Comparison of ENCODE assay signal across 16 mouse cellular contexts in the genomic region with DNA sequence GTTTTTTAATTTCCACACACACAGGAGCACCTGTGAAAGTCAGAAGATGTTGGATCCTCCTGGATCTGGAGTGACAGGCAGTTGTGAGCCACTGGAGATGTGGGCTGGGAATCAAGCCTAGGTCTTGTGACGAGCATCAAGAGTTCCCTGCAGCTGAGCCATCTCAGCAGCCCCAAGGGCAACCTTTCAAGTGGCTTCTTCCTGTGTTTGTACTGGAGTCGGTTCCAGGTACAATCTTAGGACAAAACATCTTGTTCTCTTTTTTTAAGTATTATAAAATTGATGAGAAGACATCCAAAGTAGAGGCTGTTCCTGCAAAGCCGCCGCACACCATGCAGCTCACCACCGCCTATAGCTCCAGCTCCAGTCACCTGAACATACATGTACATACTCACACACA. TPM values are rescaled to one million over a fixed set of nuclear protein-coding genes. Genes with fewer than 3 reads are reported as not detected.
A peak's percentile ranks its signal among the peaks of the same experiment; 100 is the strongest.
DNase-seq lines count a peak whose midpoint lies in the region; ATAC-seq and TF ChIP-seq lines count a peak whose summit lies in the region.
"Had no signal": no experiment of that assay in that cellular context is flagged by ENCODE, and none has a peak within 500 bp of the region (broad histone marks: within the 10 kb centered on the region; RNA-seq: fewer than 3 reads in every experiment).

No protein-coding gene starts in this region.

- no peak for TF ChIP-seq CTCF in midbrain, postnatal 0 days (IDR thresholded peaks at IDR 0.05)
- TF ChIP-seq CTCF in MEL (IDR thresholded peaks at IDR 0.05 in 2 of 3, conservative IDR thresholded peaks at IDR 0.05 in 1 of 3; ENCODE audit: control insufficient read depth in 1 of 3, insufficient read depth in 1 of 3, low read depth in 2 of 3, low read length in 3 of 3, poor library complexity in 1 of 3, severe bottlenecking in 1 of 3), result no peak

- TF ChIP-seq POLR2A in MEL (IDR thresholded peaks at IDR 0.05; ENCODE audit: control insufficient read depth in 1 of 2, insufficient read depth in 1 of 2, low read depth in 1 of 2, low read length in 2 of 2, poor library complexity in 1 of 2), result no peak

- H3K4me1 ChIP-seq in hindbrain, embryonic 15.5 days (replicated peaks), result peaks cover 15% of the 10 kb centered on the region
- peaks cover 9% of the 10 kb centered on the region for H3K4me1 ChIP-seq in hindbrain, embryonic 12.5 days
- peaks cover 8% of the 10 kb centered on the region; the same call in 1 of the 2 replicates for H3K4me1 ChIP-seq in midbrain, embryonic 11.5 days (ENCODE audit: control insufficient read depth, insufficient read depth, low read length)
- peaks cover 6% of the 10 kb centered on the region; the same call in 1 of the 2 replicates for H3K4me1 ChIP-seq in midbrain, postnatal 0 days (ENCODE audit: insufficient read depth, low read length)
- peaks cover 0 to 5% of the 10 kb centered on the region in 2 experiments; a peak in 2 of 4 replicates for H3K4me1 ChIP-seq in MEL (ENCODE audit: control insufficient read depth in 1 of 2, insufficient read depth in 2 of 2, low read length in 2 of 2)

- no peak for ATAC-seq in hindbrain, embryonic 15.5 days (ENCODE audit: low FRiP score, low read depth)
- no peak for ATAC-seq in hindbrain, embryonic 12.5 days (ENCODE audit: low FRiP score)
- ATAC-seq in midbrain, embryonic 11.5 days (ENCODE audit: low FRiP score), result no peak
- no peak for ATAC-seq in midbrain, postnatal 0 days (ENCODE audit: low FRiP score)
- ATAC-seq: forebrain, embryonic 13.5 days; forebrain, postnatal 0 days had no signal

- no peaks in the 10 kb centered on the region for H3K36me3 ChIP-seq in hindbrain, embryonic 15.5 days
- no peaks in the 10 kb centered on the region for H3K36me3 ChIP-seq in hindbrain, embryonic 12.5 days
- no peaks in the 10 kb centered on the region for H3K36me3 ChIP-seq in midbrain, embryonic 11.5 days (ENCODE audit: control insufficient read depth, insufficient read depth, low read length)
- H3K36me3 ChIP-seq in midbrain, postnatal 0 days (ENCODE audit: insufficient read depth, low read length), result no peaks in the 10 kb centered on the region
- H3K36me3 ChIP-seq in MEL (ENCODE audit: control insufficient read depth in 1 of 2, insufficient read depth in 2 of 2, low read length in 2 of 2), result no peaks in the 10 kb centered on the region; a peak in 1 of 4 replicates
- H3K36me3 ChIP-seq: heart, embryonic 13.5 days; hindbrain, embryonic 13.5 days had no signal

- WGBS in hindbrain, embryonic 15.5 days, result 90% methylated on average over 5 of the region's 5 CpGs
- WGBS in hindbrain, embryonic 12.5 days, result 87% methylated on average over 5 of the region's 5 CpGs
- 90% methylated on average over 5 of the region's 5 CpGs for WGBS in midbrain, embryonic 11.5 days
- 89% methylated on average over 5 of the region's 5 CpGs for whole genome bisulfite sequencing in midbrain, postnatal 0 days

- H3K9me3 ChIP-seq in hindbrain, embryonic 15.5 days, result no peaks in the 10 kb centered on the region
- H3K9me3 ChIP-seq in hindbrain, embryonic 12.5 days (replicated peaks), result no peaks in the 10 kb centered on the region
- H3K9me3 ChIP-seq in midbrain, embryonic 11.5 days (ENCODE audit: control insufficient read depth, low read length), result no peaks in the 10 kb centered on the region
- no peaks in the 10 kb centered on the region for H3K9me3 ChIP-seq in midbrain, postnatal 0 days (ENCODE audit: low read length)
- H3K9me3 ChIP-seq in MEL (replicated peaks; ENCODE audit: insufficient read depth, low read length), result no peaks in the 10 kb centered on the region
- H3K9me3 ChIP-seq: forebrain, embryonic 13.5 days; heart, embryonic 13.5 days; hindbrain, embryonic 13.5 days had no signal

- no peak for TF ChIP-seq RAD21 in MEL (IDR thresholded peaks at IDR 0.05; ENCODE audit: low read depth, low read length)

- no peaks in the 10 kb centered on the region for H3K27me3 ChIP-seq in hindbrain, embryonic 15.5 days
- H3K27me3 ChIP-seq in hindbrain, embryonic 12.5 days, result no peaks in the 10 kb centered on the region
- H3K27me3 ChIP-seq in midbrain, embryonic 11.5 days (ENCODE audit: control insufficient read depth, insufficient read depth, low read length), result no peaks in the 10 kb centered on the region
- H3K27me3 ChIP-seq in midbrain, postnatal 0 days (ENCODE audit: insufficient read depth, low read length), result no peaks in the 10 kb centered on the region
- no peaks in the 10 kb centered on the region for H3K27me3 ChIP-seq in MEL (ENCODE audit: control insufficient read depth in 1 of 2, insufficient read depth in 2 of 2, low read length in 2 of 2)
- H3K27me3 ChIP-seq: forebrain, embryonic 13.5 days; heart, embryonic 13.5 days; hindbrain, embryonic 13.5 days had no signal

- no peak overlapping the region for H3K9ac ChIP-seq in hindbrain, embryonic 15.5 days
- H3K9ac ChIP-seq in hindbrain, embryonic 12.5 days, result no peak overlapping the region
- no peak overlapping the region for H3K9ac ChIP-seq in midbrain, embryonic 11.5 days (ENCODE audit: low read length)
- H3K9ac ChIP-seq in midbrain, postnatal 0 days (replicated peaks; ENCODE audit: low read length, poor library complexity, severe bottlenecking), result no peak overlapping the region
- peak overlapping the region; percentile 90 for H3K9ac ChIP-seq in MEL (ENCODE audit: control insufficient read depth, low read depth, low read length, poor library complexity, severe bottlenecking)
- H3K9ac ChIP-seq: forebrain, embryonic 13.5 days; forebrain, postnatal 0 days; heart, embryonic 13.5 days; hindbrain, embryonic 13.5 days had no signal

- no peaks in the 10 kb centered on the region; the same call in 1 of the 2 replicates for H3K79me2 ChIP-seq in MEL (ENCODE audit: control insufficient read depth, insufficient read depth, low read length, poor library complexity)

- TF ChIP-seq EP300 in MEL (IDR thresholded peaks at IDR 0.05; ENCODE audit: low read depth in 1 of 2, low read length in 2 of 2), result no peak

- no peak overlapping the region for H3K4me3 ChIP-seq in hindbrain, embryonic 15.5 days
- no peak overlapping the region for H3K4me3 ChIP-seq in hindbrain, embryonic 12.5 days
- H3K4me3 ChIP-seq in midbrain, embryonic 11.5 days (ENCODE audit: low read depth, low read length), result no peak overlapping the region
- H3K4me3 ChIP-seq in midbrain, postnatal 0 days (ENCODE audit: low read depth, low read length), result no peak overlapping the region
- H3K4me3 ChIP-seq in MEL (ENCODE audit: control insufficient read depth in 1 of 2, insufficient read depth in 1 of 2, low read depth in 2 of 2, low read length in 2 of 2), result peak overlapping the region; percentile 74 to 85; a peak in 3 of 4 replicates

- no peak overlapping the region for H3K27ac ChIP-seq in hindbrain, embryonic 15.5 days (replicated peaks)
- no peak overlapping the region for H3K27ac ChIP-seq in hindbrain, embryonic 12.5 days
- no peak overlapping the region for H3K27ac ChIP-seq in midbrain, embryonic 11.5 days (ENCODE audit: low read depth, low read length)
- H3K27ac ChIP-seq in midbrain, postnatal 0 days (ENCODE audit: low read depth, low read length), result no peak overlapping the region
- H3K27ac ChIP-seq in MEL (ENCODE audit: control insufficient read depth, low read depth, low read length), result no peak overlapping the region; the same call in 1 of the 2 replicates
- H3K27ac ChIP-seq: forebrain, embryonic 13.5 days; heart, embryonic 13.5 days; hindbrain, embryonic 13.5 days had no signal

- peak; percentile 81 for DNase-seq in midbrain, embryonic 11.5 days (ENCODE audit: low spot score, missing footprints)
- DNase-seq in midbrain, postnatal 0 days (ENCODE audit: low spot score), result no peak
- DNase-seq in MEL (ENCODE audit: low read depth, low spot score) (peak; percentile 30), ZHBTc4 (ENCODE audit: low read depth, low spot score) (peak; percentile 23)
- no peak for DNase-seq in yolk sac, embryonic 10.5 days (ENCODE audit: low spot score)
- DNase-seq: adrenal gland, postnatal 10 days; cerebellum, adult 11-12 months; cerebellum, postnatal 36 days; forebrain, postnatal 0 days; gastrocnemius, postnatal 14 days; heart, postnatal 36 days had no signal

- peak overlapping the region; percentile 68; the same call in 1 of the 2 replicates for H3K4me2 ChIP-seq in hindbrain, embryonic 15.5 days
- H3K4me2 ChIP-seq in hindbrain, embryonic 12.5 days (replicated peaks), result no peak overlapping the region
- H3K4me2 ChIP-seq in midbrain, embryonic 11.5 days, result no peak overlapping the region
- no peak overlapping the region for H3K4me2 ChIP-seq in midbrain, postnatal 0 days (ENCODE audit: low read depth, low read length, poor library complexity, severe bottlenecking)

TF ChIP-seq in MEL, 35 proteins besides CTCF, POLR2A, EP300 and RAD21:
- TF ChIP-seq USF1 (IDR thresholded peaks at IDR 0.05; ENCODE audit: low read depth, low read length) (no peak), ZC3H11A (IDR thresholded peaks at IDR 0.05; ENCODE audit: low read depth, low read length) (no peak), GATA1 (IDR thresholded peaks at IDR 0.05; ENCODE audit: low read depth, low read length) (no peak)

RNA-seq across cellular contexts. Expression of a gene that starts 2.1 kb away (rescaled TPM):
- polyA plus RNA-seq in hindbrain, embryonic 15.5 days (2015; fragmentation: Nextera tagmentation; extraction: Ambion mirVana), result 41.5 and 42.5 TPM in 2 replicates
- 43.3 and 45.1 TPM in 2 replicates for polyA plus RNA-seq in hindbrain, embryonic 12.5 days (2016; fragmentation: Nextera tagmentation; extraction: Ambion mirVana)
- polyA plus RNA-seq in midbrain, embryonic 11.5 days (2014; fragmentation: Nextera tagmentation; extraction: Ambion mirVana), result 63.8 and 66.2 TPM in 2 replicates
- total RNA-seq in midbrain, postnatal 0 days (2014; rRNA removed), result 28.6 and 32.5 TPM in 2 replicates
- 36.0 and 37.0 TPM in 2 replicates for polyA plus RNA-seq in midbrain, postnatal 0 days (2015; fragmentation: Nextera tagmentation; extraction: Ambion mirVana)
- total RNA-seq in MEL (2012; rRNA removed), result 12.6 and 13.3 TPM in 2 replicates
- 10 to 100 TPM in 1 of 2 experiments, not detected in 1; 15.7 TPM for polyA plus RNA-seq in MEL (2012; ENCODE audit: insufficient read depth in 1 of 2, insufficient read length in 2 of 2, low read depth in 1 of 2, low replicate concordance in 2 of 2, missing spikeins in 1 of 2)

Comparison
In these comparisons a context has a peak if more than half of its experiments do, and no peak if none do; other contexts are left out.
1. DNase-seq: peak in midbrain, embryonic 11.5 days (single experiment), MEL (single experiment) and ZHBTc4 (single experiment); none in midbrain, postnatal 0 days (single experiment) and yolk sac, embryonic 10.5 days (single experiment).
2. H3K4me3 ChIP-seq: peak in MEL (2 of 2); none in hindbrain, embryonic 15.5 days (single experiment), hindbrain, embryonic 12.5 days (single experiment), midbrain, embryonic 11.5 days (single experiment) and midbrain, postnatal 0 days (single experiment).